Mouse (Mus musculus): ENCODE data around the gene Coq5.
A peak's percentile ranks its signal among the peaks of the same experiment; 100 is the strongest.
"Not testable (repeated sequence)": the region's sequence is repeated elsewhere in the genome, so short reads cannot be mapped to it uniquely, and the experiment has no call there.

The Coq5 gene

DNA sequence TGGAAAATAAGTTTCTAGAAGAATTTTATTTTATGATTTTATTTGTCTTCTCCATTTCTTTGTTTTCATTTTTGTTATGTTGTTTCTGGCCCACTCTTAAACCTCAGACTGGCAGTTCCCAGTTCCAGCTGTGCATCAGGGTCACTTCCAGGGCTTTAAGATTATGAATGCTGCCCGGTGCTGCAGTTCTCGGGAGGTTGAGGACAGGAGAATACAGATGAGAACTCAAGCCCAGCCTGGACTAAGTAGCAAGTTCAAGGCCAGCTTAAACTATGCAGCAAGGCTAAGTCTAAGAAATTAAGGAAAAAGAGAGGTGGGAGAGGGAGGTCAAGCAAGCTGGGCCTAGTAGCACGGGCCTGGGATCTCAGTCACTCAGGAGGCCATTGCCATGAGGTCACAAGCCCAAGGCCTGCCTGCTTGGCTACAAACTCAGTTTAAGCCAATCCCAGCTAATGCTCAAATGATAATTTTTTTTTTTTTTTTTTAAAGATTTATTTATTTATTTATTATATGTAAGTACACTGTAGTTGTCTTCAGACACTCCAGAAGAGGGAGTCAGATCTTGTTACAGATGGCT lies 11.9 kb upstream of the Coq5 start:
- no peak for DNase-seq (ENCODE audit: low read depth)

DNA sequence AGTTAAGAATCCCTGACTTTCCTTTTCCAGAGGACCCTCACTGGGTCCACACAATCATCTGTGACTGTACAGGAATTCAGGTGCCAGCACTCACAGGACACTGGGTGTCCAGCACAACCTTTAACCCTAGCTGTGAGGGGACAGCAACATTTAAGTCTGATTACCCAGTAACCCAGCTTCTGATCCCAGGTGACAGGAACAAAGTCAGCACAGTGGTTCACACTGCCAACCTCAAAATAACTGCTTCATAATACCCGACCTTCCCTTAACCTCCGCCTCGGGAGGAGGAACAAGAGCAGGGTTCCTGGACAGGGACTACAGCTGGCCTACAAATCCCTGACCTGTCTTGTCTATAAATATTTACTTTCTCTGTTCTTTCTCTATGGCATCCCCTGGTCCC lies 11.2 kb upstream of the Coq5 start:
- no peak for DNase-seq (ENCODE audit: low read depth)

DNA sequence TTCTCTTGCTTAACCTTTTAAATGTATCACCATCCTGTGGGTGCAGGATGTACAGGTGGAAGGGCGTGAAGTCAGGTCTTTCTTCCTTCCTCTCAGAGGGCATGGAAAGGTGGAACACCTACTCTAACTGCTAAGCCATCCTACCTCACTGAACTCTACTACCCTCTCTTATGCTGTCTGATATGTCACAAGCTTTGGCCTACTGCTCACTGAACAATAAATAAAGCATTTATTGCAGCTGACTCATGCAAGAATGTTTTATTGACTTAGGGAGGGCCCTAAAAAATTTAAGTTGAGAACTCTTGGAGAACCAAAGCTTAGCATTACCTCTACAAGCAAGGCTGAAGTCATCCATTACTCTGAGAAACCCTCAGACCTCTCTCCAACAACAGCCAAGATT lies 9.5 kb upstream of the Coq5 start:
- no peak for DNase-seq (ENCODE audit: low read depth)

DNA sequence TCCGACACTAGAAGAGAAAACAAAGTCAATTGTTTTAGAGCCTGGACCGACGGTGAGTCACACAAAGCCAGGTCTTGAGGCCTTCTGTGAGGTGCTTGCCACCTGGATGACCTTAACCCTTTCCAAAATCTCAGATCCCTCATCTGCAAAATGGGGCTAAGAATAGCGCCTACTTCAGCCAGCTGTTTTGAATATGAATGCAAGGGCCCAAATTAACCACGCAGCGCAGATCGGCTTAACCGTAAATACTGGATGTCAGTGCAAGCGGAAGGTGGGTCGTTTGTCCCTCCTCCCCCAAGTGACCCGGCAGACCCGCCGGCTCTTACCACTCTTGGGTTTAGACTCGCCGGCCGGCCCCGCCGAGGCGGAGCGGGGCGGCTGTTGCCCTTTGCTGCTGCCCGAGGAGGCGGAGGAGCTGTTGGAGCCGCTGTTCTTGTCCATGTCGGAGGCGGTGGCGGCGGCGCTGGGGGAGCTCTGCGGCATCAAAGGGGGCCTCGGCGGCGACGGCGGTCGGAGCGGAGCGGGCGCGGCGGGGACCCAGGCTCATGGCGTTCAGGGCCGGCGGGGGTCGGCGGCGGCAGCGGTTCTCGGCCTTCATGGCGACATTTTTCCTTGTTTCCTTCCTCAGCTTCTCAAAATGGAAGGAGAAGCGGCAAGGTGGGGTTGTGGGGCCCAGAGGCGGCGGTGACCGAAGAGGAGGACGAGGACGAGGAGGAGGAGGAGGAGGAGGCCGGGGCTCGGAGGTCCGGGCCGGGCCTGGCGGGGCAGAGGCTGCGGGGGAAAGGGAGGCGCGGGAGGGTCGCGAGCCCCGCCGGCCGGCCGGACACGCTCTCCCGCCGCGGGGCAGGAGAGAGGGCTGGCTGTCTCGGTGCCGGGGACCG lies 7.3 kb upstream of the Coq5 start:
- no peak for DNase-seq (ENCODE audit: low read depth)

DNA sequence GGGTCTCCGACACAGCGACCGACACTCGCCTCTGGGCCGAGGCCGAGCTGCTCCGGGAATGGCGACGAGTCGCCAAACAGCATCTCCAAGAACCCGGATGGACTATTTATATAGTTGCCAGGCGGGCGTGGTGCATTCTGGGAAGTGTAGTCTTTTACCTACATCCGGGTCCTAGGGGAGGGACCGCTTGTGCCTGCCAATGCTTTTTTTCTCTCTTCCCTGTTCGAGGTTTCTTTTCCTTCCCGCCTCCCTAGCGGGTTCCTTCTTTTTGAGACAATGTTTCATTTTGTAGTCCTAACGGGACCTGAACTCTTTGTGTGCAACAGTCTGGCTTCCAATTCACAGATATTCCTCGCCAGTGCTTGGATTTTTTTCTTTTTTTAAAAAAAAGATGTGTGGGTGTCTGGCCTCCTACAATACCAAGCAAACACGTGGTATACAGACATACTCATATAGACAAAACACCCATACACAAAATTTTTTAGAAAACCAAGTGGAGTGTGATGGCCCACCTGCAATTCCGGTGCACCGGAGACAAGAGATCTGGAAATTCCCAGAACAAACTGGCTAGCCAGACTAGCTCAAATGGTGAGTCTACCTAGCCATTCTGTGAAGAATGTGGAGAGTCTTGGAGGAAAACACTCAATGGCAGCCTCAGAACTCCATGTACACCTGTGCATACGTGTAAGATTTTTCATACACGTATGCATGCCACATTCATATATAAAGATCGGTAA lies 6.5 kb upstream of the Coq5 start, which contains the start of gene Rnf10:
Gene Rnf10, minus strand, starts transcription at position 87 of the 737 bp plus-strand sequence.
- DNase-seq (ENCODE audit: low read depth): peak; percentile 95

DNA sequence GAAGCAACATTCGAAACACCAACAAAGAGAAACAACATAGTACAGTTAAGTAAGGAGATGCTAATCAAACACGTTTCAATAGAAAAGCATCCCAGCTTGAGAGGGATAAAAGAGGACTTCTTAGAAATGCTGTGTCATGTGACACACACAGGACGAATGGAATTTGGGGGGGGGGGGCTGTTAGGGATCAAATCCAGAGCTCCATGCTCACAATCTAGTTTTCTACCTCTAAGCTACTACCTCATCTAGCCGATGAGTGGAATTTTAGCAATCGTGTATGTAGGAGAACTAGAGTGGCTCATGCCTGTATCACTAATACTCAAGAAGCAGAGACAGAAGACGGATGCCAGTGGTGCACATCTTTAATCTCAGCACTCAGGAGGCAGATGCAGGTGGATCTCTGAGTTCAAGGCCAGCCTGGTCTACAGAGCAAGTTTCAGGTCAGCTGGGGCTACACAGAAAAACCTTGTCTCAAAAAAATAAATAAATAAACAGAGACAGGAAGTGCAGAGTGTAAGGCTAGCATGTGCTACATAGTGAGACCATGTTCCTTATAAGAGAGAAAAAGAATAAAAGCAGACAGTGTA lies 5.8 kb upstream of the Coq5 start:
- DNase-seq (ENCODE audit: low read depth): no peak

DNA sequence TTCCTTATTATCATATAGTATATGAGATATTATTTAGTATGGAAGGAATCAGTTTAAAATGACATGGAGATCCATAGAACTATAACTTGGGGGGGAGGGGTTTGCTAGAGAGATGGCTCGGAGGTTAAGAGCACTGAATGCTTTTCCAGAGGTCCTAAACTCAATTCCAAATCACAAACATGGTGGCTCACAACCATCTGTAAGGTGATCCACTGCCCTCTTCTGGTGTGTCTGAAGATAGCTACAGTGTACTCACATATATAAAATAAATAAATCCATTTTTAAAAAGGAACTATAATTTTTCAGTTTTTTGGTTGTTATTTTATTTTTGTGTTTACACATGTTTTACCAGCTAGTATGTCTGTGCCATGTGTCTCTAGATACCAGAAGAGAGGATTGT lies 5.1 kb upstream of the Coq5 start:
- DNase-seq (ENCODE audit: low read depth): no peak

DNA sequence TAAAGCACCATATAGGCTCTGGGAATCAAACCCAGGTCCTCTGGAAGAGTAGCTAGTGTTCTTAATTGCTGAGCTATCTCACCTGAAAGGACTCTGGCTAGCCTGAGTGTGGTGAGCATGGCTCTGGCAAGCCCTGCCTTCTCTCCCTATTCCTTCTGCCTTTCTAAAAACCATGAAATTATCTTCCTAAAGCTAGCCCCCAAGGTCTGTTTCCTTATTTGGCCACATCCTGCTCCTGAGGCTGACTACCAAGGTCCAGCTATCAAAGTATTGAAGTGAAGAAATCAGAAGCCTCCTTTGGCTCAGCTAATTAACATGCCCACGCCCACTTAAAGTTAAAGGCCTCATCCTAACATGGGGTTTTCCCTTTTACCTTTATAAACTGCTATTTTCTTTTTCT lies 4.7 kb upstream of the Coq5 start:
- no peak for DNase-seq (ENCODE audit: low read depth)

DNA sequence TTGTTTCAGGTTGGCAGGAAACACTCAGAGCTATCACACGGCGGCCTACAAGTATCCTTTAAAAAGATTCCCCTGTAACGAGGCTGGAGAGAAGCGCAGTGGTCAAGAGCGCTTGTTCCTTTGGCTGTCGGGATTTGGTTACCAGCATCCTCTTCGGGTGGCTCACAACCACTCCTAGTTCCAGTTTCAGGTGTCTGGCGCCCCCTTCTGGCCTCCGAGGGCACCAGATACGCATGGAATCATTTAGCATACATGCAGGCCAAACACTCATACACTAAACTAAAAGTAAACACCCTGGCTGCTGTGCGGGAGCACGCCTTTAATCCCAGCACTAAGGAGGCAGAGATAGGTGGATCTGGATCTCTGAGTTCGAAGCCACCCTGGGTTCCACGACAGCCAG lies 3.5 kb upstream of the Coq5 start:
- no peak for DNase-seq (ENCODE audit: low read depth)

DNA sequence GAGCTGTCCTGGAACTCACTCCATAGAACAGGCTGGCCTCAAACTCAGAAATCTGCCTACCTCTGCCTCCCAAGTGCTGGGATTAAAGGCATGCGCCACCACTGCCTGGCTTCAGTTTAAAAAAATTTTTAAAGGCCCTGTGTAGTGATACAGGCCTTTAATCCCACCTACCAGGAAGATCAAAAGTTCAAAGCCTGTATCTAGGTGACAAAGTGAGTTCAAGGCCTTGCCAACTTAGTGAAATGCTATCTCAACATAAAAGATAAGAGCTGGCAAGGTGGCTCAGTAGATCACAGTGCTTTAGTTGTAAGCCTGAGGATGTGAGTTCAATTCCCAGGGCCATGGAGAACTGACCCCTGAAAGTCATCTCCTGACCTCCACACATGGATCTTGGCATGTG lies 1.4 kb upstream of the Coq5 start:
- DNase-seq (ENCODE audit: low read depth): no peak

DNA sequence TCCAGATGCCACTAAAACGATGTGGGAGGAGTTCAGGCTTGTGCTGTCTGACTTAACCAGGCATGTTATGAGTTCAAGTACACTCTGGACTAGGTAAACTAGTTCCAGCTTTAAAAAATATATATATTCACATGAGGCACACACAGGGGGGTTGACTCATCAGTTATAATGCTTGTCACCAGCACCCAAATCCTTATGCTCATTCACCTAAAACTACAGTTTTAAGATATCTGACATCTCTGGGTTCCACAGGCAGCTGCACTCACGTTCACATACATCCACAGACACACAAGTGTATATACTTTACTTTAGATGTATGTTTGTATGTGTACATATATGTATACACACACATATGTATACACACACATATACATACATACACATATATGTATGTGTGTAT lies 681 bp upstream of the Coq5 start:
- DNase-seq (ENCODE audit: low read depth): no peak

DNA sequence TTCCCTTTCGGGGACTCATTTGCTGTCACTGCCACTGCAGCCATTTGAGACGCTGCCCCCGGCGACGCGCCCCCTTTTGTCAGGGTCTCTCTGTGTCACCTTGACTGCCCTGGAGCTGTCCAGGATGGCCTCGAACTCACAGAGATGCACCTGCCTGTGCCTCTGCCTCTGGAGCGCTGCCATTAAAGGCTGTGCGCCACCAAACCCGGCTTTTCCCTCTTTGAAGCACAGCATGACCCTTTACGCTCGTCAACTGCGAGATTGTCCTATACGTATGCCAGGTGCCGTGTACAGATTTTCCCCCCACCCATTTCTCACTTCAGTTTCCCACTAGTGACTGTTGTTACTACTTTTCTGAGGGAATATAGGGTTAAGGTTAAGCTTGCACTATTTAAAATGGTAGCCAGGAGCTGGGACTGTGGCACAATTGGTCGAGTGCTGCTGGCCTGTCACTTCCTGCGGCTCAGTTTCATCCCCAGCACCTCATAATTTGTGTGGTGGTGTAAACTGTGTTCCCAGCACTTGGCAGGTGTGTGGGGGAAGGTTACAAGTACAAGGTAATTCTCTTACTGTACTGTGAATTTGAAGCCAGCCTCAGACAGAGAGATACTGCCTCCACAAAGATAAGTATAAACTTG lies 703 bp downstream of the Coq5 start:
- no peak for DNase-seq (ENCODE audit: low read depth)

DNA sequence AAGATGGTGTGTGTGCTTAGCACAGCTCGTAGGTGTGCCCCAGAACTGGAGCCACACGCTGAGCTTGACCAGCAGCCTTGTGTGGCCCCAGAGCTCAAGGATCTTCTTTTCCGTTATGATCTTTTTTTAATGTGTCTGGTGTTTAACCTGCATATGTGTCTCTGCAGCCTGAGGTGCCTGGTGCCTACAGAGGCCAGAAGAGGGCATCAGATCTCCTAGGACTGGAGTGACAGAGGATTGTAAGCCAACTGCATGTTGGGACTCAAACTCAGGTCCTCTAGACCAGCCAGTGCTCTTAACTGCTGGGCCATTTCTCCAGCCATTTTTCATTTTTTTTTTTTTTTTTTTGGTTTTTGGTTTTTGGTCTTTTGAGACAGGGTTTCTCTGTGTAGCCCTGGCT lies 5.3 kb downstream of the Coq5 start:
- DNase-seq (ENCODE audit: low read depth): no peak

DNA sequence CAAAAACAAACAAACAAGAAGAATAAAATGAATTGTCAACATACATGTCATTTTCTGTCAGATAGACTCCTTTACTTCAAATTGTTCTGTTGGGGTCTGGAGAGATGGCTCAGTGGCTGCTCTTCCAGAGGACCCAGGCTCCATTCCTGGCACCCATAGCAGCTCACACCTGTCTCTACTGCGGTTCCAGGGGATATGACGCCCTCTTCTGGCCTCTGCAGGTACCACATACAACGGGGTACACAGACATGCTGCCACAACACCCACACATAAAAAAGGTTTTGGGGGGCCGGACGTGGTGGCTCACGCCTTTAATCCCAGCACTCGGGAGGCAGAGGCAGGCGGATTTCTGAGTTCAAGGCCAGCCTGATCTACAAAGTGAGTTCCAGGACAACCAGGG lies 14.7 kb downstream of the Coq5 start:
- DNase-seq (ENCODE audit: low read depth): no peak

DNA sequence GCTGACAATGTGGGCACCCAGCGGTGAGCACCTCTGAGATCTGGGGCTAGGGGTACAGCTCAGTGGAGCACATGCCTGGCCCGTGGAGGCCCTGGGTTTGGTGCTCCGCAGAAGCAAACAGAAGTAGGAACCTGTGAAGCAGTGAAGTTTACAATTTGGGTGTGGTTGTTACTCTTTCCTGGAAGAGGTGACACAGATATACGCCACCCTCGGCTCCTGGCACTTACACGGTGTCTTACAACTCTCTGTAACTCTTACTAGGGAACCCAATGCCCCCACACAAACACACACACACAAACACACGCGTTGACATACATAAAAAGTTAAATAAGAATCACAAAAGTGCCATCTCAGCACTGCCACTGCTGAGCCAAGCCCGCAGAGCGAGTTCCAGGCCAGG lies 16.9 kb downstream of the Coq5 start:
- no peak for DNase-seq (ENCODE audit: low read depth)

DNA sequence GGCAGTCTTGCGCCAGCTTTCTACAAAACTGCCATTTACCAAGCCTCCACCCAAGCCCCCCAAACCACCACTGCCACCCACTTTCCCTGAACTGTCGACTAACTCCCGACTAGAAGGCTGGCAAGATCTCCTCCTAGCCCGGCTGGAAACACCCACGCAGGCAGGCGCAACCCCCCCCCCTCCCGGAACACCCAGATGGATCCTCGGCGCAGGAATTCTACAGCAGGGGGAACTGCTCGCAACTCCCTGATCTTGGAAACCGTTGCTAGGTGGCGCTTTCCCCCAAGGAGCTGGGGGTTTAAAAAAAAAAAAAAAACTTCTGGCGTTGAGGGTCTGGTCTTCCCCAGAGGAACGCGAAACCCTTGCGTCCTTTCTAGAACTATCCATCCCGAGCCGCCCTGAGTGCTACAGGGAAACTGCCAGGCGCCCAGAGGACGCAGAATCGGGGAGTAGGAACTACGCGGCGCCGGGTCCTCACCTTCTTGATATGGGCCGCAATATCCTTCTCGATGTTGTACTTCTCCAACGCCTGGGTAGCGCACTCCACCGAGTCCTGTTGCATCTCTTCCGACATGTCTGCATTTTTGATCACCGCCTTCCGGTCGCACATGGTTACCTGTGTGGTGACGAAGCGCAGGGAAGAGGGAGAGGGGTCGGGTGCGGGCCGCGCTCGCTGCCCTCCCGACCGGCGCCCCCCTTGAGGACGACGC lies 20.7 kb downstream of the Coq5 start:
- DNase-seq (ENCODE audit: low read depth): no peak

DNA sequence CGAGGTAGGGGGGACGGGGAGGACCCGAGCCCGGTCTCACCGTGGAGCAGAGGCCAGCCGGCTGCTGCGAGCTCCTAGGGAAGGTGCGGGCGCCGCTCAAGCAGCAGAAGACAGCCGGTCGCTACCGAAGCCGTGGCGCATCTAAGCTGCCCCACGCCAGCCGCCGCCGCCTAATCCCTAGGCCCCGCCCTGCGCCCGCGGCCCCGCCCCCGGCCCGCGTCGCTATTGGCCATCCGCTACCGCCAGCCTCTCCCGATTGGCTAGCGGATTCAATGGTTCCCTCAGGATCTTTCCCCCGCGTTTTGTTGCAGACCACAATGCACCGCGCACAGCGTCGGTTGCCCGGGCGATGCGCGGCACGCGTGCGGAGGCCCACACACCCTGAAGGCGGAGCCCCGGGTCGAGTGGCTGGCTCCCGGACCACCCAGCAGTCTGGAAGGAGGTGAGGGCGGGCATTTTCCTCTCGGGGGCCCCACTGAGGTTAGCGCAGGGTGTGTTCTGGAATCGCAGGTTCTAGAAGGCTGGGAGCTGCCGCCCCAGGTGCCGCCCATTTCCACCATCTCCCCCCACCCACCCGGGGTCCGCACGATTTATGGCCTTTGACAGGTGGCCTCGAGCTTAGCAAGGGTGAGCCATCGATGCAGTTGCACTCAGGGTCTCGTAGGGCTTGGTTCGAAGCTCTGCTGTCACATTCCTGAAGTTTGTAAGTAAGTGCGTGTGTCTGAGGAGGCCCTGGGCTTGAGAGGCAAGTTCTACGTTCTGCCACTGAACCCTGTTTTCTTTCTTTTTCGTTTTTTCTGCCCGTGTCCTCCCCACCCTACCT lies 21.5 kb downstream of the Coq5 start, which contains the start of gene Dynll1:
Gene Dynll1, minus strand, starts transcription at position 208 of the 823 bp plus-strand sequence.
- DNase-seq (ENCODE audit: low read depth): peak; percentile 99

DNA sequence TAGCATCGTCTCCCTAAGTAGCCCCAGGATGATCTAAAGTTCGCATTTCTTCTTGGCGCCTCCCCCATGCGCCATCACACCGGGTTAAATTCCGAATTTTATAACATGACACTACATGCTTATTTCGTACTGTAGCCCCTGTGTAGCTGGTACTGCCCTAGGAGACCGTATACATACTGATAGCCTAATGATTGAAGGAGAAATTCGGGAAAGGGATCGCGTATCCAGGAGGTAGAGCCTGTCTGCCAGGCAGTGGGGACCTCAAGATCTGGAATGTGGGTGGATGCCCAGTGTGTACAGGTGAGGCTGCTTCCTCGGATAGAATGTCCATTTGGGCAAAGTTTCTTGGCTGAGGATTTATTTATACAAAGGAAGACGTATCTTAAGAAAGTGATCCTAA lies 22.1 kb downstream of the Coq5 start:
- no peak for DNase-seq (ENCODE audit: low read depth)

DNA sequence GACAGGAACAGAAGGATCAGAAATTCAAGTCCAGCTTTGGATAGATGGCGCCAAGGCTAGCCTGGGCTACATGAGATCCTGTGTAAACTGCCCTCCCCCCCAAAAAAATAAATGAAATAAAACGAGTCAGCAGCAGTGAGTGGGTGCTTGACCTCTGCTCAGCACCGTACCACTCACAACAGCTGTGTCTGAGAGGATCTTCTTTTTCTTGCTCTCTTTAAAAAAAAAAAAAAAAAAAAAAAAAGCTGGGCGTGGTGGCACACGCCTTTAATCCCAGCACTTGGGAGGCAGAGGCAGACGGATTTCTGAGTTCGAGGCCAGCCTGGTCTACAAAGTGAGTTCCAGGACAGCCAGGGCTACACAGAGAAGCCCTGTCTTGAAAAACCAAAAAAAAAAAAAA lies 22.7 kb downstream of the Coq5 start:
- not testable (repeated sequence) for DNase-seq (ENCODE audit: low read depth)

DNA sequence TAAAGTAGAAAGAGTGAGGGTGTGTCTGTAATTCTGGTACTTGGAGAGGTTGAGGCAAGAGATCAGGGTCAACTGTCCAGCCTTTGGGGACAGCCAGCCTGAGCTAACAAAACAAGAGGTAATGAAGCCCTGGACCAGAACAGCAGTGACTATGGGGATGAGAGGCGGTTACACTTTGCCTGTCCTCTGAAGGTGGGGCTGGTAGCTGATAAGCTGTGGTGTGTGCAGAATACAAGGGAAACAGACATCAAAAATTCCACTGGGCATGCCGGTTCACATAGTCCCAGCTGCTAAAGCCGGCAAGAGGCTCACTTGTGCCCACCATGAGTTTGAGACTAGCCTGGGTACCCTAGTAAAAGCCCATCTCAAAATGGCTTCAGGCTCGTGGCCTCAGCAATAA lies 32.9 kb downstream of the Coq5 start:
- no peak for DNase-seq (ENCODE audit: low read depth)

All from c-Kit-positive CD71-positive TER-119-negative erythroid progenitor cells, embryonic 14.5 days (primary cell).